Comparison of ENCODE assay signal across 9 mouse cellular contexts in genomic region chr2:3714511-3714910, GRCm38 (mm10).
DNase-seq lines count a peak whose midpoint lies in the region; ATAC-seq lines count a peak whose summit lies in the region.
"Had no signal": no experiment of that assay in that cellular context is flagged by ENCODE, and none has a peak within 500 bp of the region (broad histone marks: within the 10 kb centered on the region; RNA-seq: fewer than 3 reads in every experiment).

No protein-coding gene starts in this region.

- peaks cover 13% of the 10 kb centered on the region for H3K4me1 ChIP-seq in heart, embryonic 11.5 days (ENCODE audit: control insufficient read depth, insufficient read depth, low read length)
- H3K4me1 ChIP-seq in forebrain, embryonic 13.5 days, result peaks cover 34% of the 10 kb centered on the region
- peaks cover 60% of the 10 kb centered on the region for H3K4me1 ChIP-seq in liver, embryonic 13.5 days (replicated peaks)

- H3K9me3 ChIP-seq in heart, embryonic 11.5 days (replicated peaks; ENCODE audit: control insufficient read depth, low read length), result no peaks in the 10 kb centered on the region
- no peaks in the 10 kb centered on the region for H3K9me3 ChIP-seq in forebrain, embryonic 13.5 days (replicated peaks)
- H3K9me3 ChIP-seq in liver, embryonic 13.5 days (replicated peaks), result no peaks in the 10 kb centered on the region

- DNase-seq in heart, adult 18-20 months, result no peak
- DNase-seq in 416B (ENCODE audit: low read depth), result peak; percentile 43
- no peak for DNase-seq in liver, embryonic 13.5 days
- DNase-seq in adrenal gland, adult (ENCODE audit: inconsistent age in 2 of 2, low spot score in 1 of 2), result no peak
- DNase-seq in left cerebral cortex, adult 8-10 months (ENCODE audit: low spot score in 2 of 2), result no peak
- no peak for DNase-seq in gastrocnemius, postnatal 4 days (ENCODE audit: low spot score in 2 of 2)
- DNase-seq: layer of hippocampus, postnatal 36 days had no signal

- no peak for ATAC-seq in heart, embryonic 11.5 days (replicated peaks; ENCODE audit: insufficient number of reproducible peaks, low FRiP score, low TSS enrichment)
- no peak for ATAC-seq in forebrain, embryonic 13.5 days
- ATAC-seq in liver, embryonic 13.5 days (ENCODE audit: low read depth), result no peak

- peak overlapping the region; percentile 81 for H3K4me2 ChIP-seq in heart, embryonic 11.5 days
- peak overlapping the region; percentile 69 for H3K4me2 ChIP-seq in forebrain, embryonic 13.5 days
- H3K4me2 ChIP-seq in liver, embryonic 13.5 days, result peak overlapping the region; percentile 99

- no peaks in the 10 kb centered on the region for H3K36me3 ChIP-seq in heart, embryonic 11.5 days (ENCODE audit: control insufficient read depth, insufficient read depth, low read length)
- H3K36me3 ChIP-seq in forebrain, embryonic 13.5 days (ENCODE audit: poor library complexity, severe bottlenecking), result no peaks in the 10 kb centered on the region
- H3K36me3 ChIP-seq in liver, embryonic 13.5 days, result no peaks in the 10 kb centered on the region

- H3K9ac ChIP-seq in heart, embryonic 11.5 days (ENCODE audit: low read depth, low read length), result no peak overlapping the region
- H3K9ac ChIP-seq in forebrain, embryonic 13.5 days, result peak overlapping the region; percentile 98
- peak overlapping the region; percentile 86 for H3K9ac ChIP-seq in liver, embryonic 13.5 days

- no peak overlapping the region for H3K27ac ChIP-seq in heart, embryonic 11.5 days (ENCODE audit: low read depth, low read length)
- no peak overlapping the region for H3K27ac ChIP-seq in forebrain, embryonic 13.5 days
- no peak overlapping the region for H3K27ac ChIP-seq in liver, embryonic 13.5 days

- 42% methylated on average over 1 of the region's 1 CpGs for WGBS in heart, embryonic 11.5 days (ENCODE audit: insufficient replicate concordance)
- 50% methylated on average over 1 of the region's 1 CpGs for WGBS in forebrain, embryonic 13.5 days
- 23% methylated on average over 1 of the region's 1 CpGs for WGBS in liver, embryonic 13.5 days (ENCODE audit: insufficient replicate concordance)

- peak overlapping the region; percentile 93 for H3K4me3 ChIP-seq in heart, embryonic 11.5 days (ENCODE audit: low read depth, low read length)
- peak overlapping the region; percentile 98 for H3K4me3 ChIP-seq in forebrain, embryonic 13.5 days
- H3K4me3 ChIP-seq in liver, embryonic 13.5 days (replicated peaks), result peak overlapping the region; percentile 77

- H3K27me3 ChIP-seq in heart, embryonic 11.5 days (ENCODE audit: control insufficient read depth, insufficient read depth, low read length), result 0 out of 2 replicates have a peak, but pooled peaks cover 2% of the 10 kb centered on the region
- no peaks in the 10 kb centered on the region for H3K27me3 ChIP-seq in forebrain, embryonic 13.5 days
- H3K27me3 ChIP-seq in liver, embryonic 13.5 days, result peaks cover 9% of the 10 kb centered on the region
